Mouse (Mus musculus): ENCODE data around the gene Fmnl2. TPM values are rescaled to one million over a fixed set of nuclear protein-coding genes. Genes with fewer than 3 reads are reported as not detected.

The Fmnl2 gene
- polyA plus RNA-seq, 1 experiment, result not detected

DNA sequence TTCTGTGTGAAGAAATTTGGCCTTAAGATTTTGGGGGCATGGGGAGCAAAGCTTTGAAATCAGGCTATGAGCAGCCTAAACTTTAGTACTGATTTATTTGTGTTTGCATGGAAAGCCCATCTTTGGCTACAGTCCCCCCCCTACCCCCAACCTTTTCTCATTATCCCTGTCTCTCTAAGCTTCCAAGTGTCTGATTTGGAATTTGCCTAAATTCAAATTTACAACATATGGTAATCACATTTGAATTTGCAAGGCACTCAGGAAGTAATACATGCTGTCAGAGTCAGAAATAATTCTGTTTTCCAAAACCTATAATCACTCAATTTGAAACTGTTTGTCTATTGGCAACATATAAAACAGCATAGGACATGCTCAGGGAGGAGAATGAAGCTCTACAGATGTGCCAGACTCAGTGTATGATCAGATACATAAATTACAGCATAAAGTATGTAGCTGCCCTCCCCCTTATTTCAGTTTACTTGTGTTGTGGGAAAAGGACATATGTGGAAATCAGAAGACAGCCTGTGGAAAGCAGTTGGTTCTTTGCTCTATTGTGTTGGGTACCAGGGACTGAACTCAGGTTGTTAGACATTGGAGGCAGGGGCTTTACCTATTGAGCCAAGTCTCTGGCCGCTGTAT, 190.2 kb downstream of the Fmnl2 start:
- Histone ChIP-seq H3K4me3 (replicated peaks) (no peak overlapping the region), H3K4me1 (ENCODE audit: control insufficient read depth) (no peaks in the 10 kb centered on the region), H3K27me3 (ENCODE audit: control insufficient read depth) (no peaks in the 10 kb centered on the region), H3K9me3 (ENCODE audit: control insufficient read depth, low read length) (no peaks in the 10 kb centered on the region), H3K36me3 (ENCODE audit: control insufficient read depth) (no peaks in the 10 kb centered on the region)
- TF ChIP-seq GATA1 (IDR thresholded peaks at IDR 0.05; ENCODE audit: low read length) (no peak), TAL1 (IDR thresholded peaks at IDR 0.05; ENCODE audit: low read length) (no peak)

GRCm38 (mm10) chr2:53050376-53050775, 192.7 kb downstream of the Fmnl2 start:
- no peak overlapping the region for H3K4me3 ChIP-seq (replicated peaks)
- TF ChIP-seq GATA1 (IDR thresholded peaks at IDR 0.05; ENCODE audit: low read length) (no peak), TAL1 (IDR thresholded peaks at IDR 0.05; ENCODE audit: low read length) (no peak)
- no peaks in the 10 kb centered on the region for H3K36me3 ChIP-seq (ENCODE audit: control insufficient read depth)
- no peaks in the 10 kb centered on the region for H3K27me3 ChIP-seq (ENCODE audit: control insufficient read depth)
- no peaks in the 10 kb centered on the region for H3K9me3 ChIP-seq (ENCODE audit: control insufficient read depth, low read length)
- no peaks in the 10 kb centered on the region for H3K4me1 ChIP-seq (ENCODE audit: control insufficient read depth)

DNA sequence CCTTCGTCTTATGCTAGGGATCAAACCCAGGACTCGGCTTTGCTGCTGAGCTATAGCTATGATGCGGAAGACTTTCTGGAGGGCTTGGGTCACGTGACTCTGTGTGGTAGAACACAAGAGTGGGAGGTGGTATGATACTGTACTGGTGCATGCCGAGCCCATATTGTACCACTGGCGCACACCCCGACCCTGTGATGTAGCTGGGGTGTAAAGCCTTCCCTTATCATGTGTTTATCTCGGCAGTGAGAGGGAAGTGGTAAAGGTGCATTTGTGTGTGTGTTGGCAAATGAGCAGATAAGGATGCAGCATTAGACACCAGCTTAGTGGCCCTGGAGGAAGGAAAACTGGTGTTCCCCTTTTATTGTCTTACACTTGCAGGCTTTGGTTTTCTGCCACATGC, 193.8 kb downstream of the Fmnl2 start:
- no peaks in the 10 kb centered on the region for H3K27me3 ChIP-seq (ENCODE audit: control insufficient read depth)
- no peak for TF ChIP-seq TAL1 (IDR thresholded peaks at IDR 0.05; ENCODE audit: low read length)
- TF ChIP-seq GATA1 (IDR thresholded peaks at IDR 0.05; ENCODE audit: low read length), result no peak
- H3K9me3 ChIP-seq (ENCODE audit: control insufficient read depth, low read length), result no peaks in the 10 kb centered on the region
- H3K36me3 ChIP-seq (ENCODE audit: control insufficient read depth), result no peaks in the 10 kb centered on the region
- H3K4me1 ChIP-seq (ENCODE audit: control insufficient read depth), result no peaks in the 10 kb centered on the region
- H3K4me3 ChIP-seq (replicated peaks), result no peak overlapping the region

DNA sequence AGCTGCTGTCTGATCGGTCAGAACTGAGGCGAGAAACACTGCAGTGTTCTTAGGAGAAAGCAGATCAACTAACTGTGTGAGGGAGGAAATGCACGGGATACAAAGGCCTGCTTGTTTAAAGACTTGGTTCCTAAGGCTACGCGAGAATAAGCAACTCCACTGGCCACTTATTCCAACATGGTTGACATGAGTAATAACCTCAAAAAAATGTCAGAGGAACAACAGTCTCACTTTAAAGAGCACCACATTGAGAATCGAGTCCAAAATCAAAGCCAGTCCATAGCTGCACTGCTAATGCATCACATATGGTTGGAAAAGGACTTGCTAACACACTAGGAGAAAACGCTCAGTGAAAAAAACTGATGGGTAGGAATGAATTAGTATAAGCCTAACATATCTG, 196.1 kb downstream of the Fmnl2 start:
- H3K27me3 ChIP-seq (ENCODE audit: control insufficient read depth), result no peaks in the 10 kb centered on the region
- TF ChIP-seq TAL1 (IDR thresholded peaks at IDR 0.05; ENCODE audit: low read length), result no peak
- no peak overlapping the region for H3K4me3 ChIP-seq (replicated peaks)
- no peaks in the 10 kb centered on the region for H3K36me3 ChIP-seq (ENCODE audit: control insufficient read depth)
- no peaks in the 10 kb centered on the region for H3K4me1 ChIP-seq (ENCODE audit: control insufficient read depth)
- H3K9me3 ChIP-seq (ENCODE audit: control insufficient read depth, low read length), result no peaks in the 10 kb centered on the region

DNA sequence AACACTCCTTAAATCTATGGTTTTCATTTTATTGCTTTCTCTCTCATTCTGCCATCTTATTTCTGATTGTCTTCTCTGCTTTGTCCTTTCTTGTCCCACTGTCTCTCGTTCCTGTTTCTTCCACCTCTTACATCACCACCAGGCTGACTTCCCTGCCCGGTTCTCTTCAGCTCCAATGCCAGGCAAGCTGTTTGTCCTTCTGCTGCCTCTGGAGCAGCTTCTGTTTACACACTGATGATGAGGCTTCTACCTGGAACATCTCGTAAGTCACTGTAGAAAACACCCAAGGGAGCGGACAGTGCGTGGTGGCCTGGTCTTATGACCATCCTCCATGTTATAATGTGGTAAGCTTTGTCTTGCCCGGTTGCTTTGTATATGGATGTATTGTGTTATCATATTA, 198.9 kb downstream of the Fmnl2 start:
- Histone ChIP-seq H3K9me3 (ENCODE audit: control insufficient read depth, low read length) (no peaks in the 10 kb centered on the region), H3K4me3 (replicated peaks) (no peak overlapping the region), H3K36me3 (ENCODE audit: control insufficient read depth) (no peaks in the 10 kb centered on the region), H3K4me1 (ENCODE audit: control insufficient read depth) (no peaks in the 10 kb centered on the region), H3K27me3 (ENCODE audit: control insufficient read depth) (no peaks in the 10 kb centered on the region)
- TF ChIP-seq TAL1 (IDR thresholded peaks at IDR 0.05; ENCODE audit: low read length), result no peak
- TF ChIP-seq GATA1 (IDR thresholded peaks at IDR 0.05; ENCODE audit: low read length), result no peak

- TF ChIP-seq GATA1 (IDR thresholded peaks at IDR 0.05; ENCODE audit: low read length) (no peak), TAL1 (IDR thresholded peaks at IDR 0.05; ENCODE audit: low read length) (no peak)
Observed at GRCm38 (mm10) chr2:53057291-53057690, 199.6 kb downstream of the Fmnl2 start.

DNA sequence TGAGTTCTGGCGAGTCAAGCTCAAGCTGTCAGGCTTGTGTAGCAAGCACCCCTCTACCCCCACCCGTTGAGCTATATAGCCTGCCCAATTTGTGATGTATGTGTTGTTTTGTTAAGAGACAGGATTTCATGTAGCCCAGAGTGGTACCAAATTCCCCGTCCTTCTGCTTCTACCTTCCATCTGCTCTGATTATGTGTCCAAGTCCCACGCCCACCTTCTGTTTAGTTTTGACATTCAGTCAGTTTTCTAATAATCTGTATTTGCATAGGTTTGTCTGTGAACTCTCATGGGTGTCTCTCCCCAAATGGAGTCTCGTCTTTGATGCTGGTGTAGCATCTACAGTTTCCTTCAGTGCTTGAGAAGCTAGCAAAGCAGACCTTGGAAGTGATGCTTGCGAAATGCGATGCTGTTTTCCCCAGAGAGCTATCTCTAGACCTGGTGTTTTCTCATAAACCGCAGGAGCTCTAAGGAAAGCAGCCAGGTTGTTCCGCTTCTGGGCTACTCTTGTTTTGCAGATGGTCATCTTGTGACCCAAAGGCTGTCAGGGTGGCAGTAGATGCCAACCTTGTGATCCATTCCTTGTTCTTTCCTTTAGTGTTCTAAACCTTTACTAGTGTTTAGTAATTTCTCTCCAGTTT, 203.8 kb downstream of the Fmnl2 start:
- Histone ChIP-seq H3K27me3 (ENCODE audit: control insufficient read depth) (no peaks in the 10 kb centered on the region), H3K4me1 (ENCODE audit: control insufficient read depth) (no peaks in the 10 kb centered on the region), H3K4me3 (replicated peaks) (no peak overlapping the region), H3K9me3 (ENCODE audit: control insufficient read depth, low read length) (no peaks in the 10 kb centered on the region), H3K36me3 (ENCODE audit: control insufficient read depth) (no peaks in the 10 kb centered on the region)
- no peak for TF ChIP-seq GATA1 (IDR thresholded peaks at IDR 0.05; ENCODE audit: low read length)
- TF ChIP-seq TAL1 (IDR thresholded peaks at IDR 0.05; ENCODE audit: low read length), result no peak

More at GRCm38 (mm10) chr2:53057291-53057690, 199.6 kb downstream of the Fmnl2 start:
- Histone ChIP-seq H3K4me1 (ENCODE audit: control insufficient read depth) (no peaks in the 10 kb centered on the region), H3K9me3 (ENCODE audit: control insufficient read depth, low read length) (no peaks in the 10 kb centered on the region), H3K36me3 (ENCODE audit: control insufficient read depth) (no peaks in the 10 kb centered on the region), H3K4me3 (replicated peaks) (no peak overlapping the region), H3K27me3 (ENCODE audit: control insufficient read depth) (no peaks in the 10 kb centered on the region)

GRCm38 (mm10) chr2:53066973-53067372, 209.3 kb downstream of the Fmnl2 start:
- Histone ChIP-seq H3K4me1 (ENCODE audit: control insufficient read depth) (no peaks in the 10 kb centered on the region), H3K4me3 (replicated peaks) (no peak overlapping the region), H3K36me3 (ENCODE audit: control insufficient read depth) (no peaks in the 10 kb centered on the region), H3K27me3 (ENCODE audit: control insufficient read depth) (no peaks in the 10 kb centered on the region), H3K9me3 (ENCODE audit: control insufficient read depth, low read length) (no peaks in the 10 kb centered on the region)
- TF ChIP-seq TAL1 (IDR thresholded peaks at IDR 0.05; ENCODE audit: low read length), result no peak
- no peak for TF ChIP-seq GATA1 (IDR thresholded peaks at IDR 0.05; ENCODE audit: low read length)

DNA sequence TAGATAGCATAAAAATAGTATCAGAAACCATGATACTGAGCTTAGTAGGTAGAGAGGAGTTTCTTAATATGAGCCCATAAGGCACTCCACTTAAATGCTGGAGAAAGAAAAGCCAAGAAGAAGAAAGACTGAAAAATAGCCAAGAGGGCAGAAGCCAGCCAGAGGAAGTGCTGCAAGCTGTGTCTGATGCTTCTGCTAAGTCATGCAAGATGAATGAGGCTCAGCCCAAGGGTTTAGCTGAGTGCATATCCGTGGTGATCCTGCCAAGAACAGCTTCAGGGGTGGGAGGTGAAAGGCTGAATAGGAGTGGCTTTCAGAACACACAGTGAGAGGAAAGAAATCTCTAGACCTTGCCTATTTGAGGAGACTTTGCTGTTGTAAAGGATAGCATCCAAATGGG, 212.9 kb downstream of the Fmnl2 start:
- Histone ChIP-seq H3K36me3 (ENCODE audit: control insufficient read depth) (no peaks in the 10 kb centered on the region), H3K4me1 (ENCODE audit: control insufficient read depth) (no peaks in the 10 kb centered on the region), H3K9me3 (ENCODE audit: control insufficient read depth, low read length) (no peaks in the 10 kb centered on the region), H3K27me3 (ENCODE audit: control insufficient read depth) (no peaks in the 10 kb centered on the region), H3K4me3 (replicated peaks) (no peak overlapping the region)
- TF ChIP-seq GATA1 (IDR thresholded peaks at IDR 0.05; ENCODE audit: low read length) (no peak), TAL1 (IDR thresholded peaks at IDR 0.05; ENCODE audit: low read length) (no peak)
